In genomic region chr14:89559822-89560477, GRCm38 (mm10) we compare ENCODE assay signal across 18 mouse cellular contexts.
"Had no signal": no experiment of that assay in that cellular context is flagged by ENCODE, and none has a peak within 500 bp of the region (broad histone marks: within the 10 kb centered on the region; RNA-seq: fewer than 3 reads in every experiment).

No protein-coding gene starts in this region.

- H3K4me1 ChIP-seq: liver, embryonic 15.5 days; megakaryocyte, embryonic 14.5 days; midbrain, embryonic 15.5 days; neural tube, embryonic 13.5 days had no signal

- H3K9ac ChIP-seq: liver, embryonic 15.5 days; midbrain, embryonic 15.5 days; neural tube, embryonic 13.5 days had no signal

- H3K4me3 ChIP-seq: liver, embryonic 15.5 days; megakaryocyte, embryonic 14.5 days; midbrain, embryonic 15.5 days; neural tube, embryonic 13.5 days had no signal

- ATAC-seq: hindbrain, embryonic 16.5 days; inflammation-experienced regulatory T-cells, adult 6 months; midbrain, embryonic 15.5 days had no signal

- H3K27ac ChIP-seq: liver, embryonic 15.5 days; macrophage; midbrain, embryonic 15.5 days; neural tube, embryonic 13.5 days had no signal

- H3K4me2 ChIP-seq: liver, embryonic 11.5 days; liver, embryonic 15.5 days; midbrain, embryonic 11.5 days; midbrain, embryonic 15.5 days; neural tube, embryonic 13.5 days had no signal

- H3K9me3 ChIP-seq: liver, embryonic 15.5 days; megakaryocyte, embryonic 14.5 days; midbrain, embryonic 15.5 days; neural tube, embryonic 13.5 days had no signal

- H3K27me3 ChIP-seq: liver, embryonic 15.5 days; megakaryocyte, embryonic 14.5 days; midbrain, embryonic 15.5 days; neural tube, embryonic 13.5 days had no signal

- H3K36me3 ChIP-seq: liver, embryonic 15.5 days; midbrain, embryonic 15.5 days; neural tube, embryonic 13.5 days had no signal

- DNase-seq: kidney, adult 2 months; kidney, postnatal 25 days; left cerebral cortex, postnatal 4 days; lung, adult 2 months; lung, postnatal 10 days; right cerebral cortex, adult 18-20 months; right cerebral cortex, postnatal 25 days; thymus, adult 18-20 months; thymus, postnatal 25 days had no signal
